Mouse (Mus musculus): ENCODE measurements around the gene Gm17660. TPM values are rescaled to one million over a fixed set of nuclear protein-coding genes. Genes with fewer than 3 reads are reported as not detected.

Gm17660 gene
- total RNA-seq, 2 experiments from 2014 or later: not detected

GRCm38 (mm10) chr5:104080736-104081135 lies 3.3 kb upstream of the Gm17660 start:
- DNase-seq: no peak

- DNase-seq: no peak
These were observed 1.0 kb downstream of the Gm17660 start for GRCm38 (mm10) chr5:104076361-104076760.

GRCm38 (mm10) chr5:104074388-104074787 lies 3.0 kb downstream of the Gm17660 start:
- peak; percentile 72 for DNase-seq

DNA sequence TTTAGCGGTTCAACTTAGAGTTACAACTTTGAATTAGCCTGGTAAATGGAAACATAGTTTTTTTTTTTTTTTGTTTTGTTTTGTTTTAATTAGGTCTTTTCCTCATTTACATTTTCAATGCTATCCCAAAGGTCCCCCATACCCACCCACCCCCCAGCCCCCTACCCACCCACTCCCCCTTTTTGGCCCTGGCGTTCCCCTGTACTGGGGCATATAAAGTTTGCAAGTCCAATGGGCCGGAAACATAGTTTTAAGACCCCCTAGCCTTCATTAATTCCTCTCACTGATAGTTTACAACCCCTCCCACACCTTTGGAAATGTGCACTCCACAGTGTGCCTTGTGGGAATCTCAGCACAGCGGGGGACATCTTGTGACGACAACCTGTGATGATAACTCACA lies 3.8 kb downstream of the Gm17660 start:
- DNase-seq: no peak

DNA sequence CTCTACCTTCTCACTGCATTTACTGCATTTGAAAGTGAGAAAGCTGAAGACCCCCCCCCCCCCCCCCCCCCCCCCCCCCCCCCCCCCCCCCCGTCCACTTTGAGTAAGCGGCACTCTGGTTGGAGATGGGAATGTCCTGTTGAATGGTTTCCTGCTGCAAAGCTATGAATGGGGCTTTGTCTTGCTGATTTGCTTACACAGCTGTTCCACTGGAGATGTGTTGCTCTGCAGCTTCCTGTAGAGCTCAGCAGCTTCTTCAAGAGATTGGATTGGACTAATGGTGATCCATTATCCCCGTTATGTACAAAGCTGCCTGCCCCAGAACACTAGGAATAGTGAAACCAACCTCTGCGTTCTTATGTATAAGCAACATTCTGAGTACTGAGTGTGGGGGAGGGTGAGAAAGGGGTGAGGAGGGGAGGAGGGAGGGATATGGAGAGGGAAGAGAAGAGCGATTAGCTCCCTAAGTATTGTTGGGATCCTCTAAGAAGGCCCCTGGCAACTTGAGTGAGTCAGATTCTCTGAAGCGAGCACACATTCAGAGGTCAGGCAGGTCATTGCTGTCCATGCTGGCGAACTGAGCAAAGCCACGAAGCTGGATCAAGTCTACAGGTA lies 5.0 kb downstream of the Gm17660 start:
- no peak for DNase-seq

DNA sequence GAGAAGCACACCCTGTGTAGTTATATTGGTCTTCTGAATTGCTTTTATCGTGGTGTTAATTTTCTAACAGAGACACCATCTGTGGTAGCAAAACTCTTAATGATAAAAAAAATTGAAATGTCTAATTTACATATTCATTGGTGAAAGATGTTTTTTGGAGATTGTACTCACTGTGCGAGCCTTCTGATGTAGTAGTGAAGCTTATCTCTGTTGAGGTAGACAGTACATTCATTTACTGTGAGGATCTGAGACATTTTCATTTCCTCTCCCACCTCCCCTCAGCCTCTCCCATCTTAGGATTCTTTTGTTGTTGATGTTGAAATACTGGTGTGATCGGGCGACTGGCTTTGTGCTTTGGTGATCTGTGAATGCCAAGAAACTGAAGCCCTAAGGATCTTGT lies 6.4 kb downstream of the Gm17660 start:
- no peak for DNase-seq

- no peak for DNase-seq
These were observed 8.7 kb downstream of the Gm17660 start for GRCm38 (mm10) chr5:104068751-104069150.

DNA sequence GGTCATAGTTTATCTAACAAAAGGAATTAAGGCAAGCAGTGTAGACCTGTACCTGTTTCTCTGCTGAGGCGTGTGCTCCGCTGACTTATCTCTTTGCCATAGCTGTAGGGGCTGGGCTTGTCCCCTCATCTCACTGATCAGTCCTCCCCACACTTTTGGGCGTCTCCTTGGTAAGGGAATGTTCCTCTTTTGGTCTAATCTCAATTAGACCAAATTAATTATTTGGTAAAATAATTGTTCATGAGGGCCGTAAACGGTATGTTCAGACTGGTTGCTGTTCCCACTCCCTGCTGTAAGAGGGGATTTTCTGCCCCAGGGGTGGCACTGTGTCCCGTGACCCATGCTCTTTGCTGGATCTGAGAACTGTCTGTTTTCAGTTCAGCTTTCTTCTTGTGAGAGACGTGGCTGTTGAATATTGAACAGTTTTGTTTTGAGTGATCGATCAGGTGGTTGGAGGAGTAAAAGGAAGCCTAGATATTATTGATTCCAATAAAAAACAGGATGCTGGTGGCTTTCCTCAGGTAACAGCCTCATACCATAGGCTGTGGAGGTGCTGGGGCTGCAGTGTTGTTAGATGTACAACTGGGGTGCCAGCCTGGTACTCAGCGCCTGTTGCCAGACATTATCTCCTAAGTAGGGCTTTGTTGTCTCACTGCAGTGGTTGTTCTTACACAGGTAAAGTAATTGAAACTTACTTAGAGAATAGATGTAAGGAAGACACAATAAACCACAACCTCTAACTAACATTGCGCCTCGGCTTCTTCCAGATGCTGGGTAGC lies 14.4 kb downstream of the Gm17660 start:
- DNase-seq: no peak

GRCm38 (mm10) chr5:104061936-104062772 lies 15.3 kb downstream of the Gm17660 start:
- no peak for DNase-seq

- DNase-seq: no peak
These were observed 17.0 kb downstream of the Gm17660 start for GRCm38 (mm10) chr5:104060429-104060828.

DNA sequence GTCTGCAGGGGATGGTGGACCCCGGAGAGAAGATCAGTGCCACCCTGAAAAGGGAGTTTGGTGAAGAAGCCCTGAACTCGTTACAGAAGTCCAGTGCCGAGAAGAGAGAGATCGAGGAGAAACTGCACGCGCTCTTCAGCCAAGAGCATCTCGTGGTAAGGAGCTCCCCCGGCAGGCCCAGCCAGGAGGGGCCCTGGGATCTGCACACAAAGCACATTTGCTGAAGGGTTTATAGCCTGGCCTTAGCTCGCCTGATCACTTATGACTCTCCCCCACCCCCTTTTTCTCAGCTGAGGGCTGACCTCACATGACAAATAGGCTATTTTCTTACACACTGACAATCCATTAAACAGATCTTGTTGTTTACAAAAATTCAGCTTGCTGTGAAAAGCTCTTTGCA lies 17.8 kb downstream of the Gm17660 start:
- no peak for DNase-seq

DNA sequence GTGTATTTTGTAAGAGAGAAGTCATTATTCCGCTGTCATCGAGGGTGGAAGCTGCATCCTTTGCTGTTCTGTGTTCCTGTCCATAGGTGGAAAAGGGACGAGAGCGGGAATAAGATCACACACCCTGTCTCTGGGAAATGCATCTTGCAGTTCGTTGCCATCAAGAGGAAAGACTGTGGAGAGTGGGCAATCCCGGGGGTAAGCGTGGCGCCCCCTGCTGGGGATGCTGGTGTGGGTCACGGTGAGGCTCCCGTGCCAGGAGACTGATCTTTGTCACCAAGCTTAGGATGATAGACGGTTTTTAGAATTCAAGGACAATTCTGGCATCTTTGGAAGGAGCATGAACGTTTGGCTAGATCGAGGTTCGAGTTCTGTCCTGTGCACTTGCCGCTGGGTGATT lies 19.4 kb downstream of the Gm17660 start:
- DNase-seq: peak; percentile 71

- DNase-seq: no peak
These were observed 21.1 kb downstream of the Gm17660 start for GRCm38 (mm10) chr5:104056295-104056694.

- DNase-seq: no peak
These were observed 21.6 kb downstream of the Gm17660 start for GRCm38 (mm10) chr5:104055816-104056215.

DNA sequence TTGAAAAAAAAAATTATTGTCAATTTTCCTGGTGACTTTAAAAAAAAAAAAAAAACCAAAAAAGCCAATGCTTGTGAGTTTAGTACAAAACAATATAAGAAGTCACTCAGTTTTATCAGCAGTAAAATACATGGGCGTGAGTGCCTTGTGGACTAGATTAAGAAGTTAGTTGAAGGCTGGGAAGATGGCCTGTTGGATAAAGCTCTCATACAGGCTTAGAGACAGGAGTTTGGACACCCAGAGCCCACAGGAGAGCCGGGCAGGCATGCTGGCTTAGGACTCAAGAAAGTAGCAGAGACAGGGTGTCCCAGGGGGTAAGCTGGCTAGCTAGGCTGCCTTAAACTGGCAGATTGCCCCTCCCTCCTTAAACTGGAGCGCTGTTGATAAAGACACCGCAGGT lies 22.5 kb downstream of the Gm17660 start:
- DNase-seq: no peak

DNA sequence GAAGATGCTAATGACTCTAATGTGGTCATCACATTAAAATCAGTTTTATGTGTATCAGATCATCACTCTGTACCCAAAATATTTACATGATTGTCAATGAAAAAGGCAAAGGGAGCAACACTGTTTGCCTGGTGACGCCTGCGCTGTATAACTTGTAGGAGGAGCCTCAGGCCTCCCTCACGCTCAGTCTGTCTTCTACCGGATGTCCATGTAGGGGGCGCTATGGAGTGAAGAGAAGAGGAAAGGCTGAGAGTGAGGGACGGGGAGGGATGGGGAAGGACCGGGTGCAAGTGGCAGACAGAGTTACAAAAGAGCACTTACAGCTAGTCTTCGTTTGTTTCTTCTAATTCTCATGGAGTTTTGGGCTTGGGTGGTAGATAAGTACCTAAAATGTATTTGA lies 24.5 kb downstream of the Gm17660 start:
- no peak for DNase-seq

- DNase-seq: no peak
These were observed 29.3 kb downstream of the Gm17660 start for GRCm38 (mm10) chr5:104048139-104048538.

DNA sequence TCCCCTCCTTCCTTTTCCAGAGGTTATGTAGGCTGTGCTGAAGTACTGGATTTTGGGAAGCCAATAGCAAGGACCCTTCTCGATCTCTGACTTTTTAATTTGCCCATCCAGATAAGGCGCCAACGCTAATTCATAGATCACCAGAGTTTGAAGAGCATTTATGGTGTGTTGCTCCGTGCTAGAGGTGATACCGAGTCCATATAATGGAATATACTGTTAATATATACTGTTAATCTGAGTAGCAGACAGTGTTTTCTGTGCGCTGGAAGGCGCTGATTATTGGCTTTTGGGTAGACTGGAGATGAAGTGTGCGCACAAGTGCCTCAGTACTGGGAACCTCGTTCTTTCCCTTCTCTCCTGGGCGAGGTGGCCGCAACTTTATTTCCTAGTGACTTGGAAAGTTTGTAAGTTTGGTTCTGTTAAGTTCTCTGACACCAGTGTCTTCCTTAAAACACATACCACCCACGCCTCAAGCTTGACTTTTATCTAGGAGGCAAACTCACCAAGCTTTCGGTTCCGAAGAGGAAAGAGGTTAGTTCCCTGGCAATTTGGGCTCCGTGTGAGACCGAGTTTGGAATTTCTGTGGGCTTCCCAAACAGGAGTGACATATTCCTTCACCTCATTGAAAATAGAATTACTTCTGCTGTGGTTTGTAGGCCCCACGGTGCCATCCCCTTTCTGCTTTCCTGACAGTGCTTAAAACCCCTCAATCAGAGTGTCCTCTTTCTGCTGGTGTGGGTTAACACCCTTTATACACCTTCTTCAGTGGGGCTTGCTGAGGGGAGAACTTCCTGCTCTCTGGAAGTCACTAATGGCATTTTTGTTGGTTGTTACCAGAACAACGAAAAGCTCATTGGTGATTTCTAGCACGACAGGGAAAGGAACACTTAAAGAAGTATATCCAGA lies 30.0 kb downstream of the Gm17660 start:
- DNase-seq: no peak

GRCm38 (mm10) chr5:104046256-104047199 lies 30.9 kb downstream of the Gm17660 start, which contains the start of gene Nudt9:
Gene Nudt9, plus strand, starts transcription at chr5:104046306.
- DNase-seq: peak; percentile 95

GRCm38 (mm10) chr5:104043704-104044103 lies 33.7 kb downstream of the Gm17660 start:
- no peak for DNase-seq

DNA sequence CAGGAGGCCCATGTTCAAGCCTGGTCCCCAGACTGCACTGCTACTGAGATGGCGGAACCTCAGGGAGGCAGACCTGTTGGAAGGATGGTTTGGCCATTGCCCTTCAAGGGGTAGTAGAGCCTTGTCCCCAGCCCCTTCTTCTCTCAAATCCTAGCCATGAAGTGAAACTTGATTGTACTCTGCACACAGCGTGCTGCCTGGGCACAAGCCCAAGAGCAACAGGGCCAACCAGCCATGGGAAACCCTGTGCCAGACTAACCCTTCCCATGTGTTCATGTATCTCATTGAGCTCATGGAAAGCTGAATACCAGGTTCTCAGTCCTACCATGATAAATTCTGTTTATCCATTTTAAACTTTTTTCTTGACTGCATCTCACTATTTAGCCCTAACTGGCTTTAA lies 34.5 kb downstream of the Gm17660 start:
- DNase-seq: no peak

Measured in gastrocnemius, postnatal 10 days (tissue).